Mouse (Mus musculus) lung, postnatal 10 days (tissue): ENCODE measurements at regions not wholly inside any gene's neighbourhood (a gene's known extent, or its start where the extent isn't known, plus 50 kb on each side); places are given as distances from the start of the nearest gene placed in this dataset.

Experiments used
- DNase-seq: peaks from one replicate; pipeline ENCODE4 v3.0.0; 2021

GRCm38 (mm10) chr9:46509458-46509857 is 189.7 kb upstream of the 4931429L15Rik start:
- no peak for DNase-seq

- DNase-seq, result no peak
Observed at GRCm38 (mm10) chr9:46507036-46507435, 187.2 kb upstream of the 4931429L15Rik start.

GRCm38 (mm10) chr9:46504536-46504935 is 184.8 kb upstream of the 4931429L15Rik start:
- no peak for DNase-seq

- no peak for DNase-seq
Observed at GRCm38 (mm10) chr9:46504133-46504416, 184.3 kb upstream of the 4931429L15Rik start.

GRCm38 (mm10) chr9:46503321-46504132 is 183.7 kb upstream of the 4931429L15Rik start:
- DNase-seq, result no peak

GRCm38 (mm10) chr9:46499426-46499825 is 179.6 kb upstream of the 4931429L15Rik start:
- no peak for DNase-seq

GRCm38 (mm10) chr9:46498861-46499260 is 179.1 kb upstream of the 4931429L15Rik start:
- DNase-seq, result no peak

- no peak for DNase-seq
Observed at GRCm38 (mm10) chr9:46495276-46495675, 175.5 kb upstream of the 4931429L15Rik start.

- no peak for DNase-seq
Observed at GRCm38 (mm10) chr9:46482859-46483443, 163.2 kb upstream of the 4931429L15Rik start.

GRCm38 (mm10) chr9:46482034-46482858 is 162.5 kb upstream of the 4931429L15Rik start:
- no peak for DNase-seq

- DNase-seq, result no peak
Observed at GRCm38 (mm10) chr9:46481491-46481890, 161.7 kb upstream of the 4931429L15Rik start.

GRCm38 (mm10) chr9:46480080-46480690 is 160.4 kb upstream of the 4931429L15Rik start:
- peak; percentile 82 for DNase-seq

GRCm38 (mm10) chr9:46478611-46479010 is 158.8 kb upstream of the 4931429L15Rik start:
- no peak for DNase-seq

- DNase-seq, result no peak
Observed at GRCm38 (mm10) chr9:46476516-46476915, 156.7 kb upstream of the 4931429L15Rik start.

GRCm38 (mm10) chr9:46473681-46474080 is 153.9 kb upstream of the 4931429L15Rik start:
- DNase-seq, result no peak

- DNase-seq, result no peak
Observed at GRCm38 (mm10) chr9:46469521-46469920, 149.7 kb upstream of the 4931429L15Rik start.

GRCm38 (mm10) chr9:46468306-46468705 is 148.5 kb upstream of the 4931429L15Rik start:
- DNase-seq, result no peak

- DNase-seq, result no peak
Observed at GRCm38 (mm10) chr9:46467671-46468070, 147.9 kb upstream of the 4931429L15Rik start.

- DNase-seq, result no peak
Observed at GRCm38 (mm10) chr9:46462681-46463080, 142.9 kb upstream of the 4931429L15Rik start.

- no peak for DNase-seq
Observed at GRCm38 (mm10) chr9:46457945-46458344, 138.2 kb upstream of the 4931429L15Rik start.

GRCm38 (mm10) chr9:46454807-46455610 is 135.2 kb upstream of the 4931429L15Rik start:
- no peak for DNase-seq
